Comparison of ENCODE assay signal across 8 mouse cellular contexts in genomic region chr10:86021408-86021748, GRCm38 (mm10). TPM values are rescaled to one million over a fixed set of nuclear protein-coding genes. Genes with fewer than 3 reads are reported as not detected.
DNase-seq lines count a peak whose midpoint lies in the region; ATAC-seq and TF ChIP-seq lines count a peak whose summit lies in the region.

No protein-coding gene starts in this region.

- peak overlapping the region; percentile 46 for H3K27ac ChIP-seq in kidney, embryonic 15.5 days
- H3K27ac ChIP-seq in embryonic facial prominence, embryonic 10.5 days (replicated peaks): peak overlapping the region; percentile 88; the same call in 1 of the 2 replicates
- no peak overlapping the region for H3K27ac ChIP-seq in intestine, embryonic 14.5 days (ENCODE audit: low read depth)

- peaks cover 11% of the 10 kb centered on the region for H3K27me3 ChIP-seq in kidney, embryonic 15.5 days
- no peaks in the 10 kb centered on the region for H3K27me3 ChIP-seq in embryonic facial prominence, embryonic 10.5 days (replicated peaks; ENCODE audit: low read depth, poor library complexity, severe bottlenecking)
- no peaks in the 10 kb centered on the region for H3K27me3 ChIP-seq in intestine, embryonic 14.5 days (replicated peaks; ENCODE audit: control insufficient read depth, insufficient read depth, low read length)
- peaks cover 10% of the 10 kb centered on the region for H3K27me3 ChIP-seq in myocyte (ENCODE audit: control insufficient read depth, insufficient read depth, insufficient read length)

- peak; percentile 60; the same call in 1 of the 2 replicates for ATAC-seq in kidney, embryonic 15.5 days (replicated peaks; ENCODE audit: low FRiP score)
- no peak; the same call in 1 of the 2 replicates for ATAC-seq in intestine, embryonic 14.5 days (replicated peaks; ENCODE audit: low FRiP score, low TSS enrichment, low read depth)
- no peak; the same call in 1 of the 2 replicates for ATAC-seq in frontal cortex, adult (ENCODE audit: low TSS enrichment)

- DNase-seq in kidney, postnatal 36 days: no peak
- DNase-seq in embryonic facial prominence, embryonic 10.5 days (ENCODE audit: low spot score): no peak
- DNase-seq in intestine, embryonic 14.5 days (ENCODE audit: low spot score): no peak
- DNase-seq in layer of hippocampus, adult 9-11 months: no peak
- no peak for DNase-seq in thymus, postnatal 0 days (ENCODE audit: low spot score)

- peaks cover 14% of the 10 kb centered on the region; the same call in 1 of the 2 replicates for H3K36me3 ChIP-seq in kidney, embryonic 15.5 days
- peaks cover 5% of the 10 kb centered on the region; the same call in 1 of the 2 replicates for H3K36me3 ChIP-seq in embryonic facial prominence, embryonic 10.5 days (replicated peaks)
- 0 out of 2 replicates have a peak, but pooled peaks cover 7% of the 10 kb centered on the region for H3K36me3 ChIP-seq in intestine, embryonic 14.5 days (ENCODE audit: control insufficient read depth, insufficient read depth, low read length)
- H3K36me3 ChIP-seq in myocyte (ENCODE audit: control insufficient read depth, insufficient read depth): no peaks in the 10 kb centered on the region

- WGBS in kidney, embryonic 15.5 days: 1% methylated on average over 3 of the region's 3 CpGs
- 2% methylated on average over 3 of the region's 3 CpGs for WGBS in embryonic facial prominence, embryonic 10.5 days
- WGBS in intestine, embryonic 14.5 days: 0% methylated on average over 3 of the region's 3 CpGs

- H3K9me3 ChIP-seq in kidney, embryonic 15.5 days (replicated peaks): no peaks in the 10 kb centered on the region
- H3K9me3 ChIP-seq in embryonic facial prominence, embryonic 10.5 days: no peaks in the 10 kb centered on the region
- H3K9me3 ChIP-seq in intestine, embryonic 14.5 days (ENCODE audit: control insufficient read depth, low read length): no peaks in the 10 kb centered on the region

- peak overlapping the region; percentile 10 for H3ac ChIP-seq in myocyte (ENCODE audit: control insufficient read depth, insufficient read length)

- 0 out of 2 replicates have a peak overlapping the region, but pooled peaks have one; percentile 21 for H3K9ac ChIP-seq in kidney, embryonic 15.5 days
- no peak overlapping the region for H3K9ac ChIP-seq in intestine, embryonic 14.5 days (ENCODE audit: low read length)

- peaks cover 19% of the 10 kb centered on the region for H3K4me1 ChIP-seq in kidney, embryonic 15.5 days
- H3K4me1 ChIP-seq in embryonic facial prominence, embryonic 10.5 days: peaks cover 13% of the 10 kb centered on the region
- 0 out of 2 replicates have a peak, but pooled peaks cover 11% of the 10 kb centered on the region for H3K4me1 ChIP-seq in intestine, embryonic 14.5 days (replicated peaks; ENCODE audit: control insufficient read depth, insufficient read depth, low read length)

- TF ChIP-seq POLR2A in myocyte (IDR thresholded peaks at IDR 0.05; ENCODE audit: insufficient read length, low read depth): no peak

- peaks cover 6% of the 10 kb centered on the region for H3K79me2 ChIP-seq in myocyte (ENCODE audit: control insufficient read depth, insufficient read depth)

- H3K4me2 ChIP-seq in kidney, embryonic 15.5 days: peak overlapping the region; percentile 62
- H3K4me2 ChIP-seq in intestine, embryonic 14.5 days (ENCODE audit: low read length): peak overlapping the region; percentile 79
- H3K4me2 ChIP-seq in myocyte (ENCODE audit: low read depth): peak overlapping the region; percentile 49

- peak overlapping the region; percentile 67 for H3K4me3 ChIP-seq in kidney, embryonic 15.5 days (replicated peaks)
- H3K4me3 ChIP-seq in embryonic facial prominence, embryonic 10.5 days: peak overlapping the region; percentile 79
- peak overlapping the region; percentile 90; the same call in 1 of the 2 replicates for H3K4me3 ChIP-seq in intestine, embryonic 14.5 days (ENCODE audit: low read depth, low read length)
- H3K4me3 ChIP-seq in myocyte: peak overlapping the region; percentile 31

TF ChIP-seq in myocyte, 11 proteins besides CTCF, POLR2A, EP300 and RAD21:
- TF ChIP-seq MYOD1 (IDR thresholded peaks at IDR 0.05; ENCODE audit: control insufficient read depth in 1 of 3, insufficient read length in 2 of 3, low read depth in 2 of 3) (no peak), SRF (IDR thresholded peaks at IDR 0.05; ENCODE audit: control insufficient read depth, insufficient read length, low read depth) (no peak), POLR2AphosphoS2 (IDR thresholded peaks at IDR 0.05; ENCODE audit: insufficient read length, low read depth) (no peak), CEBPB (IDR thresholded peaks at IDR 0.05; ENCODE audit: insufficient read depth, poor library complexity, severe bottlenecking) (no peak), MAX (IDR thresholded peaks at IDR 0.05; ENCODE audit: low read depth) (no peak), MYOG (IDR thresholded peaks at IDR 0.05; ENCODE audit: control insufficient read depth in 1 of 3, insufficient read depth in 1 of 3, insufficient read length in 2 of 3, low read depth in 2 of 3) (no peak), USF1 (IDR thresholded peaks at IDR 0.05; ENCODE audit: low read depth) (no peak), REST (IDR thresholded peaks at IDR 0.05; ENCODE audit: insufficient read depth, insufficient read length) (no peak), TCF12 (IDR thresholded peaks at IDR 0.05; ENCODE audit: insufficient read depth, poor library complexity, severe bottlenecking) (no peak), TCF3 (IDR thresholded peaks at IDR 0.05; ENCODE audit: insufficient read length, low read depth) (no peak)

RNA-seq across cellular contexts. Expression of gene Fbxo7, which starts 0.4 kb away (rescaled TPM):
- 36.0 and 36.7 TPM in 2 replicates for polyA plus RNA-seq in kidney, embryonic 15.5 days (2015; fragmentation: Nextera tagmentation; extraction: Ambion mirVana)
- polyA plus RNA-seq in embryonic facial prominence, embryonic 10.5 days (2016; fragmentation: Nextera tagmentation; extraction: Ambion mirVana): 17.8 and 19.2 TPM in 2 replicates
- 28.5 and 31.0 TPM in 2 replicates for polyA plus RNA-seq in intestine, embryonic 14.5 days (2014; fragmentation: Nextera tagmentation; extraction: Ambion mirVana)
- polyA plus RNA-seq in myocyte (2012; fragmentation: generic; extraction: Trizol): 6.9 TPM
- polyA plus RNA-seq in thymus, postnatal 0 days (2015; fragmentation: Nextera tagmentation; extraction: Ambion mirVana): 51.4 and 54.7 TPM in 2 replicates

RNA-seq across cellular contexts. Expression of gene Bpifc, which starts 9.7 kb away (rescaled TPM):
- polyA plus RNA-seq in kidney, embryonic 15.5 days (2015; fragmentation: Nextera tagmentation; extraction: Ambion mirVana): 0.35 and 0.38 TPM in 2 replicates
- 0.08 TPM in 1 of 2 replicates, not detected in the other for polyA plus RNA-seq in embryonic facial prominence, embryonic 10.5 days (2016; fragmentation: Nextera tagmentation; extraction: Ambion mirVana)
- 0.07 TPM in 1 of 2 replicates, not detected in the other for polyA plus RNA-seq in intestine, embryonic 14.5 days (2014; fragmentation: Nextera tagmentation; extraction: Ambion mirVana)
- not detected for polyA plus RNA-seq in myocyte (2012; fragmentation: generic; extraction: Trizol)
- 0.86 and 0.87 TPM in 2 replicates for polyA plus RNA-seq in thymus, postnatal 0 days (2015; fragmentation: Nextera tagmentation; extraction: Ambion mirVana)

Comparison
In these comparisons a context has a peak if more than half of its experiments do, and no peak if none do; other contexts are left out.
1. H3K4me3 ChIP-seq: peak in every context shown above with its lines; median percentile 90 in intestine, embryonic 14.5 days; 79 in embryonic facial prominence, embryonic 10.5 days; 67 in kidney, embryonic 15.5 days; 31 in myocyte.